Mouse (Mus musculus) heart, adult 2 months (tissue): ENCODE results near the gene Nlgn2.
A peak's percentile ranks its signal among the peaks of the same experiment; 100 is the strongest.

Experiments used
- CTCF ChIP-seq: fragments of 200-600 bp; IDR thresholded peaks from 2 replicates; pipeline ENCODE4 v1.8.1; 2022; ENCODE audit warnings: antibody characterized with exemption, mild to moderate bottlenecking, moderate library complexity
- EP300 ChIP-seq: fragments of 200-500 bp; IDR thresholded peaks from 2 replicates; pipeline ENCODE4 v1.6.1; 2011; ENCODE audit warnings: low read depth, low read length, control low read depth; ENCODE audit not compliant: insufficient read depth
- POLR2A ChIP-seq: fragments of 200-500 bp; IDR thresholded peaks from 2 replicates; pipeline ENCODE4 v1.6.1; 2011; ENCODE audit warnings: mild to moderate bottlenecking, low read depth, low read length, control low read depth; ENCODE audit not compliant: insufficient read depth

DNA sequence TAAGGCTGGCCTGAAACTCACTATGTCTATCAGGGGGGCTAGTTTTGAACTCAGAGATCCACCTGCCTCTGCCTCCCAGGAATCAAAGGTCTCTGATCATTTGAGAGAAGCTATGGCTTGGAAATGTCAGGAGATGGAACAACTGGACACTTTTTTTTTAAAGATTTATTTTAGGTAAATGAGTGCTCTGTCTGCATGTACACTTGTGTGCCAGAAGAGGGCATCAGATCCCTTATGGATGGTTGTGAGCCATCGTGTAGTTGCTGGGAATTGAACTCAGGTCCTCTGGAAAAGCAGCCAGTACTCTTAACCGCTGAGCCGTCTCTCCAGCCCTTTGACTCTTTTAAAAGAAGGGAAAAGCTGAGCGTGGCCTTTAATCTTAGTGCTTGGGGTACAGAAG, 31.2 kb downstream of the Nlgn2 start:
- TF ChIP-seq CTCF (peak; percentile 30), EP300 (no peak), POLR2A (no peak)
